Mouse (Mus musculus) lung, postnatal 14 days (tissue): ENCODE measurements at regions not wholly inside any gene's neighbourhood (a gene's known extent, or its start where the extent isn't known, plus 50 kb on each side); places are given as distances from the start of the nearest gene placed in this dataset.
A peak's percentile ranks its signal among the peaks of the same experiment; 100 is the strongest.
"Not testable (repeated sequence)": the region's sequence is repeated elsewhere in the genome, so short reads cannot be mapped to it uniquely, and the experiment has no call there.

Source experiments
- DNase-seq: peaks from one replicate; pipeline ENCODE4 v3.0.0; 2021

- no peak for DNase-seq
These were observed 417.3 kb upstream of the Adamts5 start for GRCm38 (mm10) chr16:86318898-86319297.

GRCm38 (mm10) chr16:86309696-86310095 is 408.1 kb upstream of the Adamts5 start:
- no peak for DNase-seq

GRCm38 (mm10) chr16:86303869-86304268 is 402.2 kb upstream of the Adamts5 start:
- DNase-seq = no peak

- no peak for DNase-seq
These were observed 401.0 kb upstream of the Adamts5 start for GRCm38 (mm10) chr16:86302451-86303145.

GRCm38 (mm10) chr16:86294436-86294835 is 392.8 kb upstream of the Adamts5 start:
- DNase-seq = no peak

GRCm38 (mm10) chr16:86281326-86281725 is 379.7 kb upstream of the Adamts5 start:
- no peak for DNase-seq

- DNase-seq = no peak
These were observed 375.4 kb upstream of the Adamts5 start for GRCm38 (mm10) chr16:86277031-86277430.

- no peak for DNase-seq
These were observed 360.0 kb upstream of the Adamts5 start for GRCm38 (mm10) chr16:86261612-86262011.

- DNase-seq = no peak
These were observed 351.0 kb upstream of the Adamts5 start for GRCm38 (mm10) chr16:86252630-86253029.

- peak; percentile 3 for DNase-seq
These were observed 348.4 kb upstream of the Adamts5 start for GRCm38 (mm10) chr16:86250021-86250420.

- no peak for DNase-seq
These were observed 342.6 kb upstream of the Adamts5 start for GRCm38 (mm10) chr16:86244191-86244590.

GRCm38 (mm10) chr16:86242766-86243510 is 341.3 kb upstream of the Adamts5 start:
- no peak for DNase-seq

GRCm38 (mm10) chr16:86222997-86223396 is 321.4 kb upstream of the Adamts5 start:
- peak; percentile 4 for DNase-seq

GRCm38 (mm10) chr16:86210547-86210946 is 308.9 kb upstream of the Adamts5 start:
- DNase-seq = no peak

GRCm38 (mm10) chr16:86209319-86209718 is 307.7 kb upstream of the Adamts5 start:
- DNase-seq = no peak

GRCm38 (mm10) chr16:86189874-86190273 is 288.2 kb upstream of the Adamts5 start:
- no peak for DNase-seq

- no peak for DNase-seq
These were observed 287.3 kb upstream of the Adamts5 start for GRCm38 (mm10) chr16:86188966-86189365.

- not testable (repeated sequence) for DNase-seq
These were observed 286.0 kb upstream of the Adamts5 start for GRCm38 (mm10) chr16:86187609-86188008.

GRCm38 (mm10) chr16:86159021-86159815 is 257.6 kb upstream of the Adamts5 start:
- no peak for DNase-seq

- DNase-seq = no peak
These were observed 236.5 kb upstream of the Adamts5 start for GRCm38 (mm10) chr16:86138171-86138570.

- DNase-seq = no peak
These were observed 234.5 kb upstream of the Adamts5 start for GRCm38 (mm10) chr16:86136169-86136568.

GRCm38 (mm10) chr16:86127391-86127790 is 225.8 kb upstream of the Adamts5 start:
- DNase-seq = no peak

GRCm38 (mm10) chr16:86124182-86124581 is 222.6 kb upstream of the Adamts5 start:
- no peak for DNase-seq

GRCm38 (mm10) chr16:86122936-86123335 is 221.3 kb upstream of the Adamts5 start:
- DNase-seq = no peak
